Mouse (Mus musculus) hindbrain, embryonic 16.5 days (tissue): ENCODE data around the gene Hint2. TPM values are rescaled to one million over a fixed set of nuclear protein-coding genes. Genes with fewer than 3 reads are reported as not detected.

Experiments
- ATAC-seq: fragments of 200-750 bp; cut with Nextera tagmentation; 2 replicates; pipeline ENCODE4 v1.8.0; 2017; ENCODE audit warnings: moderate TSS enrichment, moderate library complexity
- H3K27ac ChIP-seq: fragments of 300-500 bp; sonication (generic); 2 replicates; pipeline ENCODE4 v1.5.1; 2014; ENCODE audit warnings: low read depth, mild to moderate bottlenecking, control low read depth, low read length, moderate library complexity
- H3K27me3 ChIP-seq: fragments of 300-500 bp; sonication (generic); replicated peaks from 2 replicates; pipeline ENCODE4 v1.6.1; 2014; ENCODE audit warnings: low read length; ENCODE audit not compliant: control insufficient read depth, insufficient read depth
- H3K36me3 ChIP-seq: fragments of 300-500 bp; sonication (generic); 2 replicates; pipeline ENCODE4 v1.6.1; 2014; ENCODE audit warnings: mild to moderate bottlenecking, low read length, moderate library complexity, mixed read lengths; ENCODE audit not compliant: control insufficient read depth, insufficient read depth
- H3K4me1 ChIP-seq: fragments of 300-500 bp; sonication (generic); 2 replicates; pipeline ENCODE4 v1.6.1; 2014; ENCODE audit warnings: low read depth, low read length; ENCODE audit not compliant: control insufficient read depth, insufficient read depth
- H3K4me2 ChIP-seq: fragments of 300-500 bp; sonication (generic); 2 replicates; pipeline ENCODE4 v1.6.1; 2014; ENCODE audit warnings: mild to moderate bottlenecking, low read length, control low read depth, moderate library complexity
- H3K4me3 ChIP-seq: fragments of 300-500 bp; sonication (generic); 2 replicates; pipeline ENCODE4 v1.5.1; 2014; ENCODE audit warnings: mild to moderate bottlenecking, low read length, control low read depth, moderate library complexity
- H3K9ac ChIP-seq: fragments of 300-500 bp; sonication (generic); 2 replicates; pipeline ENCODE4 v1.6.1; 2014; ENCODE audit warnings: low read depth, mild to moderate bottlenecking, control low read depth, low read length, moderate library complexity
- H3K9me3 ChIP-seq: fragments of 300-500 bp; sonication (generic); 2 replicates; pipeline ENCODE4 v1.6.1; 2014; ENCODE audit warnings: mild to moderate bottlenecking, low read length, moderate library complexity; ENCODE audit not compliant: control insufficient read depth
- WGBS: fragments of 180-500 bp; shearing (Covaris S2); extraction: QIAGEN DNeasy Blood & Tissue Kit; methylation state at CpG from one replicate; pipeline ENCODE4 v1.1.7; 2014; 5-methylcytosine and 5-hydroxymethylcytosine counted together
- polyA plus RNA-seq: library from polyadenylated mRNA; unstranded; fragments of >200 nt; fragmentation: Nextera tagmentation; extraction: Ambion mirVana; gene quantifications from 2 replicates; pipeline ENCODE4 v1.2.1, GENCODE M21; 2015

Gene Hint2
- polyA plus RNA-seq, 1 experiment from 2014 or later: 77.8 TPM

DNA sequence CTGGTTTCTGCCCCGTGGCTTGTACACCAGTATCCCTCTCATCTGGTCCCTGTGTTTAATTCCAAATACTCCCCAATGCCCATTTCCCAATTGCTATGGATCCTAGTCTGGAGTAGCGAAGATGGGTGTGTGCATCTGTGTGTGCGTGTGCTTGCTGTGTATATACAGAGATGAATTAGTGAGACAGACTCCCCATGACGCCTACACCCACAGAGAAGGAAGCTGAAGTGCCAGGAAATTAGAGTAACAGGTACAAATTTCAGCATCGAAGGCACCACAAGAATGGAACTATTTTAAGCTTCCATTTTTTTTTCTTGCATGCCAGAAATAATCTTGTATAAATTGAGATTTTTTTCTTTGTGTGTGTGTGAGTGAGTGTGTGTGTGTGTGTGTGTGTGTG is 34.8 kb upstream of the Hint2 start:
- Histone ChIP-seq H3K9me3 (no peaks in the 10 kb centered on the region), H3K4me3 (no peak overlapping the region), H3K27me3 (no peaks in the 10 kb centered on the region), H3K27ac (no peak overlapping the region), H3K9ac (no peak overlapping the region), H3K4me1 (no peaks in the 10 kb centered on the region), H3K4me2 (no peak overlapping the region), H3K36me3 (peaks cover 18% of the 10 kb centered on the region)
- no peak for ATAC-seq
- WGBS: 89% methylated on average over 5 of the region's 5 CpGs

DNA sequence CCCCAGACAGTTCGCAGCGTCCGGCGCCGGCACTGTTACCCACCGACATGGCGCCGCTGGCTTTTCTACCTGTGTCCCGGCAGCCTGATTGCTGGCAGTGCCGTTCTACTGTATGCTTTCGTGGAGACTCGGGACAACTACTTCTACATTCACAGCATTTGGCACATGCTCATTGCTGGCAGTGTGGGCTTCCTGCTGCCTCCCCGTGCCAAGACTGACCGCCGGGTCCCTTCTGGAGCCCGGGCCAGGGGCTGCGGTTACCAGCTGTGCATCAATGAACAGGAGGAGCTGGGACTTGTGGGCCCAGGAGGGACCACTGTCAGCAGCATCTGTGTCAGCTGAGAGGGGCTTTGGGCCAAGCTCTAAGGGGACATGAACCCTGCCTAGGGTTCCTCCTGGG is 33.8 kb upstream of the Hint2 start:
- 89% methylated on average over 17 of the region's 17 CpGs for WGBS
- no peaks in the 10 kb centered on the region for H3K4me1 ChIP-seq
- no peak for ATAC-seq
- H3K27ac ChIP-seq: no peak overlapping the region
- no peak overlapping the region for H3K4me2 ChIP-seq
- H3K36me3 ChIP-seq: peaks cover 26% of the 10 kb centered on the region
- H3K4me3 ChIP-seq: no peak overlapping the region
- H3K27me3 ChIP-seq: no peaks in the 10 kb centered on the region
- no peak overlapping the region for H3K9ac ChIP-seq
- no peaks in the 10 kb centered on the region for H3K9me3 ChIP-seq

DNA sequence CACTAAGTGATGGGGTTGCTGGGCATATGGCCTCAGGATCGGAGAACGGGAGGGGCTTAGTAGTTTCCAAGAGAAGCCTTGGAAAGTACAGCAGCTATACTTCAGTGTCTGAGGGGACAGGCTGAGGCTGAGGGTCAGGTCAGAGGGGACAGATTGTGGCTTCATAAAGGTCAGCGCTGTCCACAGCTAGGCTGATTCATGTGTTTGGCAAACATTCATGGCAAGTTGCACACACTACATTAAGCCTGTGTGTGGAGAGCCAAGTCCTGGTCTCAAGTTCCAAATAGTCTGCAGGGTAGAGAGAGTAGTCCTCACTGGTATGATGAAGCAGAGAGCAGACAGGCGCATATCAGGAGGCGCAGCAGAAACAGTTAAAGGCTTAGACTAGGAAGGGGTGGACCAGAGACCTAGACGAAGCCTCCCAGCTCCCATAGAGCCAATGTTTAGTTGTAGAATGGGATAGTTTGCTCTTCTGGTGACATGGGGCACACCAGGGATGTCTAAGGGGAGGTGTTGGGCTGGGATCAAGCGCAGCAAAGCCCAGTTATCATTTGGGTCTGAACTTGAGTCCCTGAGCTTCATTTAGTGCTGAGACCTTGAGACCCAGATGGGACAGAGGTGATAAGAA is 23.3 kb upstream of the Hint2 start:
- Histone ChIP-seq H3K4me3 (no peak overlapping the region), H3K9me3 (no peaks in the 10 kb centered on the region), H3K36me3 (peaks cover 54% of the 10 kb centered on the region), H3K4me1 (no peaks in the 10 kb centered on the region), H3K27ac (no peak overlapping the region), H3K9ac (no peak overlapping the region), H3K4me2 (no peak overlapping the region), H3K27me3 (no peaks in the 10 kb centered on the region)
- 90% methylated on average over 7 of the region's 7 CpGs for WGBS
- ATAC-seq: no peak

DNA sequence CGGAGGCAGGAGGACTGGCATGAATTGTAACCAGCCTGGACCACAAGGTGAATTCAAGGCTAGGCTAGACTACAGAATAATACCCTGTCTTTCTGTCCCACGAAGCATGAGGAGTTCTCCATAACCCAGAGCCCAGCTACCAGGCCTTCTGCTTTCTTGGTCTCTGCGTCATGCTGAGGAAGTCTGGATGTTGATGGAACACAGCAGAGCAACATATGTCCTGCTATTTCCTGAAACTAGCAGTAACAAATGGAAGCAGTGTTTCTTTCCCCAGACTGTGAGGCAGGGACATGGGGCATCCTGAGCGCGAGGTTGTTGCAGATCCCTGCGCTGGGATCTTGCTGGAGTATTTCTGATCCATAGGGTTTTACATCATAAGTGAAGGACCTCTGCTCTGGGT is 22.3 kb upstream of the Hint2 start:
- Histone ChIP-seq H3K9ac (no peak overlapping the region), H3K27me3 (no peaks in the 10 kb centered on the region), H3K9me3 (no peaks in the 10 kb centered on the region), H3K4me2 (no peak overlapping the region), H3K27ac (no peak overlapping the region), H3K4me1 (no peaks in the 10 kb centered on the region), H3K4me3 (no peak overlapping the region), H3K36me3 (peaks cover 61% of the 10 kb centered on the region)
- 93% methylated on average over 6 of the region's 6 CpGs for WGBS
- no peak for ATAC-seq

DNA sequence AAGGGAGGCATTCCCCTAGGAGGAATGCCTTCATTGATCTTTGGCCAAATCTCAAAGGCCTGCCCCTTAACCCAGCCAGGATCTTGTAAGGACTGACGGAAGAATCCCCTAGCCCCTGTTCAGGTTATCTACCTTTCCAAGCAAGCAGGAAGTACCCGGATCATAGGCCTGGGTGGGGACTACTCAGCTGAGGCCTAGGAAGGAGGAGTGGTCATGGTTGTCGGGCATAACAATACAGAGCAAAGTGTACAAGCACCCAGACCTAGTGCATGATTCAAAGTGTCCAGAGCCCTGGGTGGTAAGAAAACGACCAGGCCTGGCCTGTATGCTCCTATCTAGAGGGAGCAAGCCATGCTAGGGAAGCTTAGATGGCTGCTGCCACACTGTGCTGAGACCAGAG is 19.3 kb upstream of the Hint2 start:
- WGBS: 85% methylated on average over 4 of the region's 4 CpGs
- Histone ChIP-seq H3K9me3 (no peaks in the 10 kb centered on the region), H3K4me1 (peaks cover 23% of the 10 kb centered on the region), H3K36me3 (peaks cover 37% of the 10 kb centered on the region), H3K27ac (no peak overlapping the region), H3K4me3 (no peak overlapping the region), H3K9ac (no peak overlapping the region), H3K27me3 (no peaks in the 10 kb centered on the region), H3K4me2 (no peak overlapping the region)
- ATAC-seq: no peak

DNA sequence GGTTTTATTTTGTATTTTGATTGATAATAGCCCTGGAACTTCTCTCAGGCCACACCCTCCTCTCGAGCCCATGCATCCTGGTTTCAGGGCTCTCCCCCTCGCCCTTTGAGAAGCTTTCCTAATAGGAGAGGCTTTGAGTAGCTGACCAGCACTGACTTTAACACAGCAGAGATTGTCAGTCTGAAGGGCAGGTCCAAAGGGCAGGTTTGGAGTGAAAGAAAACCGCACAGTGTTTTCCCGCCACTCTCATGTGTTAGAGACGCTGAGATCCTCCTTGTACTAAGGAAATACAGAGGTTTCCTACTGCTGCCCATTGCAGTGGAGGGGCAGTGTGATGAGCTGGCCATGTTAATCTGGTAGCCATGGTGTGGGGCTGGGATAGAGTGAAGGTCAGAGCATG is 18.7 kb upstream of the Hint2 start:
- Histone ChIP-seq H3K27ac (no peak overlapping the region), H3K4me1 (peaks cover 29% of the 10 kb centered on the region), H3K9ac (no peak overlapping the region), H3K4me3 (no peak overlapping the region), H3K27me3 (no peaks in the 10 kb centered on the region), H3K9me3 (no peaks in the 10 kb centered on the region), H3K36me3 (peaks cover 37% of the 10 kb centered on the region), H3K4me2 (no peak overlapping the region)
- ATAC-seq: no peak
- 74% methylated on average over 5 of the region's 5 CpGs for WGBS

DNA sequence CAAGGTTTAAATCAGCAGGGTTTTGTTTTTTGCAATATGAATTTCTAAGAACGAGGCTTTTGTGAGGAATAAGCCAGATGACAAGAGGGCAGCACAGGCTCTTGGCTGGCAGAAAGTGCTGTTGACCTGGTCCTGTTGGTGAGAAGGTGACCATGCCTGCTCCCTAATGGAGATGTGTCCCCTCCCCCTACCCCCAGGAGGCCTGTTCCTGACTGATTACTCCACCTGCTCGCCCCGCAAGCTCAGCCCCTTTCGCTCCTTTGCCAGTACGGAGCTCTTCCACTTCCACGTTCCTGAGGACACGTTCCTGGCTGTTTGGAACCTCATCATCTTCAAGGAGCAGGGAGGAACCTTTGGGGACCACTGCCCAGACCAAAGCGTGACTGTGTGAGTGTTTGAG is 17.4 kb upstream of the Hint2 start:
- Histone ChIP-seq H3K4me2 (no peak overlapping the region), H3K4me3 (no peak overlapping the region), H3K9ac (no peak overlapping the region), H3K27ac (no peak overlapping the region), H3K36me3 (peaks cover 35% of the 10 kb centered on the region), H3K4me1 (peaks cover 33% of the 10 kb centered on the region), H3K9me3 (no peaks in the 10 kb centered on the region), H3K27me3 (no peaks in the 10 kb centered on the region)
- 64% methylated on average over 8 of the region's 8 CpGs for WGBS
- ATAC-seq: no peak

DNA sequence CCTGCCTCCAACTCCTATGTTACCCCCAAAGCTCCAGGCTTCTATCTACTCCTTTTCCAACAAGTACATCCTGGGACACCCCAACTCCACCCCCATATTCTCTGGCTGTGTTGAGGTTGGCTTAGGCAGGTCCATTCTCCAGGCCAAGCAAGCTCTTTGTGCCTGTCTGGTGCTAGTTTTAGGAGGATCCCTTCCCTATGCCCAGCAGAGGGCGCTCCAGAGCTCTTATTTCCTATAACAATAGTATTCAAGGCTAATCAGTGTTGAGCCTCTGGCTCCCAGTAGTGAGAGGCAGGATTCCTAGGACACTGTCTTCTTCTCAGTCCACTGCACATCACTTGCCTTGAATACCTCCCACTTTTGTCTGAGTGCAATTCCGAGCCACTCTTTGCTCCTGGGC is 15.8 kb upstream of the Hint2 start:
- WGBS: 5% methylated on average over 2 of the region's 2 CpGs
- no peak overlapping the region for H3K27ac ChIP-seq
- no peak overlapping the region for H3K9ac ChIP-seq
- 0 out of 2 replicates have a peak overlapping the region, but pooled peaks have one; percentile 9 for H3K4me3 ChIP-seq
- no peak for ATAC-seq
- H3K4me1 ChIP-seq: peaks cover 38% of the 10 kb centered on the region
- peaks cover 20% of the 10 kb centered on the region for H3K36me3 ChIP-seq
- peak overlapping the region; percentile 73 for H3K4me2 ChIP-seq
- no peaks in the 10 kb centered on the region for H3K27me3 ChIP-seq
- H3K9me3 ChIP-seq: no peaks in the 10 kb centered on the region

DNA sequence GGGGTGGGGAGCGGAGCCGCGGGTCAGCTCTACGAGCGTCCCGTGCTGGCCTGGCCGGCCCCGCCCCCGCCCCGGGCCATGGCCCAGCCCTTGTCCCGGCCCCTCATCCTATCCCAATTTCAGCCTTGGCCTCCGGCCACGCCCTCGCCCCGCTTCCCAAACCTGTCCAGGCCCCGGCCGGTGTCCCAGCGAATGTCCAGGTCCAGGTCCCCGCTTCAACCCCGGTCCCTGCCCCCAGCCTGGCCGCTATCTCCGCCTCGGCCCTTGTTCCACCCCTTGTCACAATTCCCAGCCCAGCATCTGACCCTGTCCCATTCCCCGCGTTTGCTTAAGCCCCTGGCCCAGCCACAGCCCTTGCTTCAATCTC is 13.1 kb upstream of the Hint2 start:
- peaks cover 38% of the 10 kb centered on the region for H3K4me1 ChIP-seq
- ATAC-seq: peak; percentile 55; the same call in 1 of the 2 replicates
- H3K4me3 ChIP-seq: peak overlapping the region; percentile 93
- peaks cover 5% of the 10 kb centered on the region for H3K36me3 ChIP-seq
- peak overlapping the region; percentile 75 for H3K27ac ChIP-seq
- 1% methylated on average over 11 of the region's 25 CpGs for WGBS
- H3K27me3 ChIP-seq: no peaks in the 10 kb centered on the region; the same call in 1 of the 2 replicates
- H3K4me2 ChIP-seq: peak overlapping the region; percentile 73
- H3K9me3 ChIP-seq: no peaks in the 10 kb centered on the region
- peak overlapping the region; percentile 98 for H3K9ac ChIP-seq
